Mouse (Mus musculus) limb, embryonic 14.5 days (tissue): ENCODE results near the gene Ctnnd2. TPM values are rescaled to one million over a fixed set of nuclear protein-coding genes. Genes with fewer than 3 reads are reported as not detected.

Experiments used
- ATAC-seq: fragments of 200-750 bp; cut with Nextera tagmentation; 2 replicates; pipeline ENCODE4 v1.8.0; 2017; ENCODE audit warnings: low read depth, moderate number of reproducible peaks, moderate TSS enrichment; ENCODE audit not compliant: low FRiP score
- DNase-seq: peaks from one replicate; pipeline ENCODE4 v3.0.0-alpha.2; 2015; ENCODE audit warnings: low spot score
- H3K27ac ChIP-seq: fragments of 300-500 bp; sonication (generic); replicated peaks from 2 replicates; pipeline ENCODE4 v1.5.1; 2014; ENCODE audit warnings: low read depth, mild to moderate bottlenecking, low read length, moderate library complexity, mixed read lengths
- H3K27me3 ChIP-seq: fragments of 300-500 bp; sonication (generic); 2 replicates; pipeline ENCODE4 v1.6.1; 2014; ENCODE audit warnings: low read length, mixed read lengths; ENCODE audit not compliant: control insufficient read depth, insufficient read depth
- H3K36me3 ChIP-seq: fragments of 300-500 bp; sonication (generic); 2 replicates; pipeline ENCODE4 v1.6.1; 2014; ENCODE audit warnings: mild to moderate bottlenecking, low read length, moderate library complexity, mixed read lengths; ENCODE audit not compliant: control insufficient read depth, insufficient read depth
- H3K4me1 ChIP-seq: fragments of 300-500 bp; sonication (generic); 2 replicates; pipeline ENCODE4 v1.6.1; 2014; ENCODE audit warnings: antibody characterized with exemption, low read length, mixed read lengths; ENCODE audit not compliant: control insufficient read depth, insufficient read depth
- H3K4me2 ChIP-seq: fragments of 300-500 bp; sonication (generic); replicated peaks from 2 replicates; pipeline ENCODE4 v1.6.1; 2014; ENCODE audit warnings: low read depth, mild to moderate bottlenecking, low read length, moderate library complexity; ENCODE audit not compliant: severe bottlenecking
- H3K4me3 ChIP-seq: fragments of 300-500 bp; sonication (generic); replicated peaks from 2 replicates; pipeline ENCODE4 v1.5.1; 2014; ENCODE audit warnings: low read length
- H3K9ac ChIP-seq: fragments of 300-500 bp; sonication (generic); 2 replicates; pipeline ENCODE4 v1.6.1; 2014; ENCODE audit warnings: mild to moderate bottlenecking, low read depth, low read length, moderate library complexity; ENCODE audit not compliant: severe bottlenecking
- H3K9me3 ChIP-seq: fragments of 300-500 bp; sonication (generic); 2 replicates; pipeline ENCODE4 v1.6.1; 2016; ENCODE audit warnings: low read length; ENCODE audit not compliant: control insufficient read depth
- POLR2A ChIP-seq: fragments of 200-500 bp; IDR thresholded peaks from 2 replicates; pipeline ENCODE4 v1.8.0; 2012; ENCODE audit warnings: inconsistent platforms, mild to moderate bottlenecking, moderate library complexity, borderline replicate concordance; ENCODE audit not compliant: insufficient read depth, insufficient read length; ENCODE audit errors: extremely low read depth
- WGBS: fragments of 180-500 bp; shearing (Covaris S2); extraction: QIAGEN DNeasy Blood & Tissue Kit; methylation state at CpG from one replicate; pipeline ENCODE4 v1.1.7; 2014; 5-methylcytosine and 5-hydroxymethylcytosine counted together
- polyA plus RNA-seq, 2 experiments: library from polyadenylated mRNA; depleted of rRNA in 1 of 2; stranded (reverse) in 1 of 2; unstranded in 1 of 2; fragments of >200 nt; fragmentation: Nextera tagmentation in 1 of 2; extraction: Ambion mirVana in 1 of 2; gene quantifications; 2 replicates each; pipeline versions ENCODE4 v1.2.1 to v1.2.3; 2012 to 2014

The Ctnnd2 gene
- polyA plus RNA-seq, 2 experiments: 3.6 to 4.2 TPM

- WGBS: 84% methylated on average over 3 of the region's 3 CpGs
- TF ChIP-seq POLR2A: no peak
These were observed 820.5 kb downstream of the Ctnnd2 start for GRCm38 (mm10) chr15:30992901-30993300.

GRCm38 (mm10) chr15:30995346-30995745 lies 823.0 kb downstream of the Ctnnd2 start:
- WGBS: 69% methylated on average over 3 of the region's 3 CpGs
- no peak overlapping the region for H3K27ac ChIP-seq

More at GRCm38 (mm10) chr15:30992901-30993300, 820.5 kb downstream of the Ctnnd2 start:
- DNase-seq (no peak), ATAC-seq (no peak)
- Histone ChIP-seq H3K36me3 (no peaks in the 10 kb centered on the region), H3K4me2 (no peak overlapping the region), H3K9me3 (no peaks in the 10 kb centered on the region), H3K4me3 (no peak overlapping the region), H3K27me3 (no peaks in the 10 kb centered on the region), H3K4me1 (no peaks in the 10 kb centered on the region), H3K27ac (no peak overlapping the region), H3K9ac (no peak overlapping the region)

GRCm38 (mm10) chr15:31004468-31004867 lies 832.1 kb downstream of the Ctnnd2 start:
- no peak for ATAC-seq
- no peak for DNase-seq
- Histone ChIP-seq H3K4me3 (no peak overlapping the region), H3K36me3 (no peaks in the 10 kb centered on the region), H3K9me3 (no peaks in the 10 kb centered on the region), H3K4me2 (no peak overlapping the region), H3K27me3 (no peaks in the 10 kb centered on the region), H3K4me1 (no peaks in the 10 kb centered on the region), H3K9ac (no peak overlapping the region), H3K27ac (no peak overlapping the region)
- TF ChIP-seq POLR2A: no peak
- 93% methylated on average over 5 of the region's 5 CpGs for WGBS

More at GRCm38 (mm10) chr15:30995346-30995745, 823.0 kb downstream of the Ctnnd2 start:
- no peaks in the 10 kb centered on the region for H3K36me3 ChIP-seq
- no peak overlapping the region for H3K4me3 ChIP-seq
- H3K27me3 ChIP-seq: no peaks in the 10 kb centered on the region
- no peak for TF ChIP-seq POLR2A
- H3K4me2 ChIP-seq: no peak overlapping the region
- ATAC-seq (no peak), DNase-seq (no peak)
- no peak overlapping the region for H3K9ac ChIP-seq
- no peaks in the 10 kb centered on the region for H3K4me1 ChIP-seq
- no peaks in the 10 kb centered on the region for H3K9me3 ChIP-seq

- ATAC-seq: no peak
- Histone ChIP-seq H3K4me1 (no peaks in the 10 kb centered on the region), H3K4me3 (no peak overlapping the region), H3K9ac (no peak overlapping the region), H3K27me3 (no peaks in the 10 kb centered on the region), H3K9me3 (no peaks in the 10 kb centered on the region), H3K36me3 (no peaks in the 10 kb centered on the region), H3K27ac (no peak overlapping the region), H3K4me2 (no peak overlapping the region)
- no peak for TF ChIP-seq POLR2A
- 83% methylated on average over 8 of the region's 8 CpGs for WGBS
- no peak for DNase-seq
These were observed 832.6 kb downstream of the Ctnnd2 start for GRCm38 (mm10) chr15:31004976-31005375.

GRCm38 (mm10) chr15:31006050-31006824 lies 833.8 kb downstream of the Ctnnd2 start:
- no peak overlapping the region for H3K4me2 ChIP-seq
- H3K27ac ChIP-seq: no peak overlapping the region
- H3K36me3 ChIP-seq: no peaks in the 10 kb centered on the region
- ATAC-seq (no peak; the same call in 1 of the 2 replicates), DNase-seq (no peak)
- no peak overlapping the region for H3K4me3 ChIP-seq
- H3K9ac ChIP-seq: no peak overlapping the region; the same call in 1 of the 2 replicates
- no peaks in the 10 kb centered on the region for H3K4me1 ChIP-seq
- H3K27me3 ChIP-seq: no peaks in the 10 kb centered on the region
- no peak for TF ChIP-seq POLR2A
- no peaks in the 10 kb centered on the region for H3K9me3 ChIP-seq
- WGBS: 42% methylated on average over 8 of the region's 8 CpGs

GRCm38 (mm10) chr15:31006825-31007157 lies 834.4 kb downstream of the Ctnnd2 start:
- TF ChIP-seq POLR2A: no peak
- ATAC-seq: no peak
- DNase-seq: no peak
- no peak overlapping the region for H3K4me3 ChIP-seq
- H3K27ac ChIP-seq: no peak overlapping the region
- H3K27me3 ChIP-seq: no peaks in the 10 kb centered on the region
- H3K9me3 ChIP-seq: no peaks in the 10 kb centered on the region
- H3K4me1 ChIP-seq: no peaks in the 10 kb centered on the region
- WGBS: 83% methylated on average over 8 of the region's 8 CpGs
- no peak overlapping the region; the same call in 1 of the 2 replicates for H3K9ac ChIP-seq
- no peaks in the 10 kb centered on the region for H3K36me3 ChIP-seq
- no peak overlapping the region for H3K4me2 ChIP-seq
